Mouse (Mus musculus): ENCODE results near the gene Lrrc20.

The Lrrc20 gene

GRCm38 (mm10) chr10:61474344-61474743, 1.3 kb upstream of the Lrrc20 start:
- no peak for DNase-seq (ENCODE audit: low spot score)

GRCm38 (mm10) chr10:61476440-61477165, 1.0 kb downstream of the Lrrc20 start:
- DNase-seq (ENCODE audit: low spot score): no peak

GRCm38 (mm10) chr10:61479461-61479860, 3.9 kb downstream of the Lrrc20 start:
- DNase-seq (ENCODE audit: low spot score): no peak

GRCm38 (mm10) chr10:61479927-61480326, 4.3 kb downstream of the Lrrc20 start:
- no peak for DNase-seq (ENCODE audit: low spot score)

- no peak for DNase-seq (ENCODE audit: low spot score)
Observed at GRCm38 (mm10) chr10:61480488-61480887, 4.9 kb downstream of the Lrrc20 start.

- DNase-seq (ENCODE audit: low spot score): no peak
Observed at GRCm38 (mm10) chr10:61482771-61483170, 7.2 kb downstream of the Lrrc20 start.

GRCm38 (mm10) chr10:61484801-61485200, 9.2 kb downstream of the Lrrc20 start:
- no peak for DNase-seq (ENCODE audit: low spot score)

- DNase-seq (ENCODE audit: low spot score): no peak
Observed at GRCm38 (mm10) chr10:61486551-61487339, 11.1 kb downstream of the Lrrc20 start.

GRCm38 (mm10) chr10:61488522-61489110, 13.0 kb downstream of the Lrrc20 start:
- no peak for DNase-seq (ENCODE audit: low spot score)

GRCm38 (mm10) chr10:61491573-61491972, 16.0 kb downstream of the Lrrc20 start:
- DNase-seq (ENCODE audit: low spot score): no peak

- peak; percentile 56 for DNase-seq (ENCODE audit: low spot score)
Observed at GRCm38 (mm10) chr10:61492040-61492439, 16.4 kb downstream of the Lrrc20 start.

GRCm38 (mm10) chr10:61495461-61495860, 19.9 kb downstream of the Lrrc20 start:
- DNase-seq (ENCODE audit: low spot score): no peak

GRCm38 (mm10) chr10:61496231-61496630, 20.6 kb downstream of the Lrrc20 start:
- DNase-seq (ENCODE audit: low spot score): no peak

GRCm38 (mm10) chr10:61499505-61500466, 24.2 kb downstream of the Lrrc20 start:
- no peak for DNase-seq (ENCODE audit: low spot score)

GRCm38 (mm10) chr10:61500756-61501155, 25.2 kb downstream of the Lrrc20 start:
- DNase-seq (ENCODE audit: low spot score): no peak

GRCm38 (mm10) chr10:61504073-61504472, 28.5 kb downstream of the Lrrc20 start:
- no peak for DNase-seq (ENCODE audit: low spot score)

- DNase-seq (ENCODE audit: low spot score): no peak
Observed at GRCm38 (mm10) chr10:61506381-61507200, 31.0 kb downstream of the Lrrc20 start.

GRCm38 (mm10) chr10:61509873-61510272, 34.3 kb downstream of the Lrrc20 start:
- DNase-seq (ENCODE audit: low spot score): no peak

GRCm38 (mm10) chr10:61510809-61511208, 35.2 kb downstream of the Lrrc20 start:
- no peak for DNase-seq (ENCODE audit: low spot score)

GRCm38 (mm10) chr10:61512215-61512889, 36.8 kb downstream of the Lrrc20 start:
- DNase-seq (ENCODE audit: low spot score): no peak
